Mouse (Mus musculus): Measurements from ENCODE around the gene Spink2.

DNA sequence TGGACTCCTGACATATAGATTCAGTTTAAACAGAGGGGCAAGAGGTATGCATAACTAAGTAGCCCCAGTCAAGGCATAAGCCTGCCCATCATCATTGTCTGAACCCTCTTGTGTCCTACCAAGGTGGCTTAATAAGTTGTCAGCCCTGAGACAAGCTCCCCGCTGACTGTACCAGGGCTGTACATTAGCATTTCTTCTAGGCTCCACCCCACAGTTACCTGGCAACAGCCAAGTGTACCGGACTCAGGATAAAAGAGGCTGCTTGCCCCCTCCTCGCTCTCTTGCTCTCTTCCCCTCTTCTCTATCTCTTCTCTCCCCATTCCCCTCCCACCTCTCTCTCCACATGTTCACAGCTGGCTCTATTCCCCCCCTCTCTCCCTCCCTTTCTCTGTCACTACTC, 23.6 kb upstream of the Spink2 start:
- TF ChIP-seq MYOD1 (IDR thresholded peaks at IDR 0.05; ENCODE audit: control insufficient read depth, insufficient read length, low read depth) = no peak
- TF ChIP-seq CTCF (IDR thresholded peaks at IDR 0.05; ENCODE audit: control insufficient read depth, insufficient read depth, insufficient read length) = no peak
